Mouse (Mus musculus) cortical plate, adult 2 months (tissue): Measurements from ENCODE around the gene Bcl11a.

Experiments
- CTCF ChIP-seq: fragments of 200-500 bp; IDR thresholded peaks from 2 replicates; pipeline ENCODE4 v1.5.1; 2011; ENCODE audit warnings: mild to moderate bottlenecking, control low read depth, low read length; ENCODE audit not compliant: insufficient read depth; ENCODE audit errors: extremely low read depth
- POLR2A ChIP-seq: fragments of 200-500 bp; IDR thresholded peaks from 2 replicates; pipeline ENCODE4 v1.6.1; 2011; ENCODE audit warnings: mild to moderate bottlenecking, low read length, control low read depth; ENCODE audit not compliant: insufficient read depth; ENCODE audit errors: extremely low read depth

- TF ChIP-seq CTCF (no peak), POLR2A (no peak)
Measured at GRCm38 (mm10) chr11:24116041-24116440, 38.2 kb downstream of the Bcl11a start.
